ENCODE assay signal across 17 mouse cellular contexts in genomic region chr9:45787071-45787470, GRCm38 (mm10). TPM values are rescaled to one million over a fixed set of nuclear protein-coding genes. Genes with fewer than 3 reads are reported as not detected.
DNase-seq lines count a peak whose midpoint lies in the region; ATAC-seq and TF ChIP-seq lines count a peak whose summit lies in the region.
"Had no signal": no experiment of that assay in that cellular context is flagged by ENCODE, and none has a peak within 500 bp of the region (broad histone marks: within the 10 kb centered on the region; RNA-seq: fewer than 3 reads in every experiment).

No protein-coding gene starts in this region.

- WGBS in hindbrain, postnatal 0 days: 80% methylated on average over 8 of the region's 8 CpGs
- WGBS in hindbrain, embryonic 16.5 days: 87% methylated on average over 8 of the region's 8 CpGs
- 93% methylated on average over 8 of the region's 8 CpGs for WGBS in spleen, adult 2 months

- peak; percentile 59 to 67 for DNase-seq in cerebellum, postnatal 14 days
- DNase-seq in cerebellum, postnatal 4 days (ENCODE audit: low spot score in 2 of 2): no peak
- DNase-seq in hindbrain, postnatal 0 days (ENCODE audit: low spot score): no peak
- no peak for DNase-seq in spleen, adult 2 months (ENCODE audit: low read depth in 1 of 2, low spot score in 2 of 2)
- DNase-seq in spleen, adult 12 weeks (ENCODE audit: low spot score): no peak
- DNase-seq in spleen, postnatal 4 days (ENCODE audit: low spot score in 2 of 2): peak; percentile 48 to 75
- no peak for DNase-seq in kidney, postnatal 36 days
- DNase-seq: adrenal gland, postnatal 25 days; gastrocnemius, postnatal 25 days; kidney, adult 8-10 months had no signal

- no peak for TF ChIP-seq CTCF in hindbrain, postnatal 0 days (IDR thresholded peaks at IDR 0.05; ENCODE audit: low read depth)
- no peak for TF ChIP-seq CTCF in spleen, adult 2 months (IDR thresholded peaks at IDR 0.05; ENCODE audit: extremely low read depth, insufficient read depth, insufficient read length, insufficient replicate concordance)

- H3K9ac ChIP-seq in hindbrain, postnatal 0 days (replicated peaks; ENCODE audit: low read length): no peak overlapping the region
- H3K9ac ChIP-seq in hindbrain, embryonic 16.5 days (ENCODE audit: low read depth, low read length): no peak overlapping the region
- H3K9ac ChIP-seq: hindbrain, embryonic 14.5 days; limb, embryonic 15.5 days; midbrain, embryonic 12.5 days; neural tube, embryonic 12.5 days had no signal

- H3K4me3 ChIP-seq in hindbrain, postnatal 0 days (ENCODE audit: low read length): no peak overlapping the region
- no peak overlapping the region for H3K4me3 ChIP-seq in hindbrain, embryonic 16.5 days (ENCODE audit: low read length)
- no peak overlapping the region for H3K4me3 ChIP-seq in spleen, adult 2 months (ENCODE audit: extremely low read depth, insufficient read depth, insufficient read length)
- H3K4me3 ChIP-seq: left cerebral cortex, adult 2 months; limb, embryonic 15.5 days; midbrain, embryonic 12.5 days; neural tube, embryonic 12.5 days had no signal

- H3K36me3 ChIP-seq in hindbrain, postnatal 0 days (ENCODE audit: insufficient read depth, low read length): no peaks in the 10 kb centered on the region
- H3K36me3 ChIP-seq in hindbrain, embryonic 16.5 days (ENCODE audit: control insufficient read depth, insufficient read depth, low read length): 0 out of 2 replicates have a peak, but pooled peaks cover 2% of the 10 kb centered on the region
- H3K36me3 ChIP-seq in spleen, adult 2 months (ENCODE audit: control insufficient read depth, insufficient read depth, low read length): no peaks in the 10 kb centered on the region

- H3K4me1 ChIP-seq in hindbrain, postnatal 0 days (ENCODE audit: insufficient read depth, low read length): 0 out of 2 replicates have a peak, but pooled peaks cover 3% of the 10 kb centered on the region
- H3K4me1 ChIP-seq in hindbrain, embryonic 16.5 days (ENCODE audit: control insufficient read depth, insufficient read depth, low read depth, low read length): peaks cover 9% of the 10 kb centered on the region
- H3K4me1 ChIP-seq in spleen, adult 2 months (ENCODE audit: control insufficient read depth, insufficient read depth, insufficient read length): no peaks in the 10 kb centered on the region; the same call in 1 of the 2 replicates
- H3K4me1 ChIP-seq: neural tube, embryonic 12.5 days had no signal

- no peaks in the 10 kb centered on the region for H3K9me3 ChIP-seq in hindbrain, postnatal 0 days (ENCODE audit: low read length)
- H3K9me3 ChIP-seq in hindbrain, embryonic 16.5 days (ENCODE audit: control insufficient read depth, low read length): no peaks in the 10 kb centered on the region
- H3K9me3 ChIP-seq: limb, embryonic 15.5 days; midbrain, embryonic 12.5 days; neural tube, embryonic 12.5 days had no signal

- peak overlapping the region; percentile 41; the same call in 1 of the 2 replicates for H3K27ac ChIP-seq in hindbrain, postnatal 0 days
- no peak overlapping the region for H3K27ac ChIP-seq in hindbrain, embryonic 16.5 days (ENCODE audit: low read depth, low read length)
- H3K27ac ChIP-seq in spleen, adult 2 months (ENCODE audit: insufficient read depth, low read length): peak overlapping the region; percentile 46; the same call in 1 of the 2 replicates
- H3K27ac ChIP-seq: hindbrain, embryonic 14.5 days; left cerebral cortex, adult 2 months; limb, embryonic 15.5 days; midbrain, embryonic 12.5 days; neural tube, embryonic 12.5 days had no signal

- ATAC-seq in hindbrain, postnatal 0 days: peak; percentile 13; the same call in 1 of the 2 replicates
- ATAC-seq in hindbrain, embryonic 16.5 days: no peak
- ATAC-seq: forebrain, embryonic 16.5 days had no signal

- no peak for TF ChIP-seq POLR2A in spleen, adult 2 months (IDR thresholded peaks at IDR 0.05; ENCODE audit: low read depth, low read length)

- no peaks in the 10 kb centered on the region for H3K27me3 ChIP-seq in hindbrain, postnatal 0 days (ENCODE audit: insufficient read depth, low read length)
- H3K27me3 ChIP-seq in hindbrain, embryonic 16.5 days (replicated peaks; ENCODE audit: control insufficient read depth, insufficient read depth, low read length): no peaks in the 10 kb centered on the region
- H3K27me3 ChIP-seq in spleen, adult 2 months (ENCODE audit: control insufficient read depth, insufficient read depth, low read length): no peaks in the 10 kb centered on the region
- H3K27me3 ChIP-seq: limb, embryonic 15.5 days; midbrain, embryonic 12.5 days; neural tube, embryonic 12.5 days had no signal

- no peak overlapping the region for H3K4me2 ChIP-seq in hindbrain, postnatal 0 days (ENCODE audit: low read depth, low read length)
- no peak overlapping the region for H3K4me2 ChIP-seq in hindbrain, embryonic 16.5 days (ENCODE audit: low read length)
- H3K4me2 ChIP-seq: hindbrain, embryonic 14.5 days; limb, embryonic 15.5 days; midbrain, embryonic 12.5 days; neural tube, embryonic 12.5 days had no signal

RNA-seq across cellular contexts. Expression of gene Cep164, which starts 41.4 kb away (rescaled TPM):
- total RNA-seq in hindbrain, postnatal 0 days (2014; rRNA removed): 13.7 and 24.6 TPM in 2 replicates
- polyA plus RNA-seq in hindbrain, postnatal 0 days (2015; fragmentation: Nextera tagmentation; extraction: Ambion mirVana): 14.2 and 14.3 TPM in 2 replicates
- 12.2 TPM in 2 replicates for polyA plus RNA-seq in hindbrain, embryonic 16.5 days (2015; fragmentation: Nextera tagmentation; extraction: Ambion mirVana)
- 19.5 and 19.6 TPM in 2 replicates for polyA plus RNA-seq in spleen, adult 2 months (2012; rRNA removed)

RNA-seq across cellular contexts. Expression of gene Bace1, which starts 51.3 kb away (rescaled TPM):
- total RNA-seq in hindbrain, postnatal 0 days (2014; rRNA removed): 77.0 and 92.0 TPM in 2 replicates
- polyA plus RNA-seq in hindbrain, postnatal 0 days (2015; fragmentation: Nextera tagmentation; extraction: Ambion mirVana): 39.3 TPM in 2 replicates
- polyA plus RNA-seq in hindbrain, embryonic 16.5 days (2015; fragmentation: Nextera tagmentation; extraction: Ambion mirVana): 42.9 and 52.0 TPM in 2 replicates
- polyA plus RNA-seq in spleen, adult 2 months (2012; rRNA removed): 6.9 and 8.1 TPM in 2 replicates

Comparison
In these comparisons a context has a peak if more than half of its experiments do, and no peak if none do; other contexts are left out.
1. DNase-seq: peak in cerebellum, postnatal 14 days (2 of 2) and spleen, postnatal 4 days (2 of 2); none in cerebellum, postnatal 4 days (0 of 2), hindbrain, postnatal 0 days (single experiment), spleen, adult 2 months (0 of 2), spleen, adult 12 weeks (single experiment) and kidney, postnatal 36 days (0 of 2).